Comparison of ENCODE assay signal across 9 mouse cellular contexts in the genomic region with DNA sequence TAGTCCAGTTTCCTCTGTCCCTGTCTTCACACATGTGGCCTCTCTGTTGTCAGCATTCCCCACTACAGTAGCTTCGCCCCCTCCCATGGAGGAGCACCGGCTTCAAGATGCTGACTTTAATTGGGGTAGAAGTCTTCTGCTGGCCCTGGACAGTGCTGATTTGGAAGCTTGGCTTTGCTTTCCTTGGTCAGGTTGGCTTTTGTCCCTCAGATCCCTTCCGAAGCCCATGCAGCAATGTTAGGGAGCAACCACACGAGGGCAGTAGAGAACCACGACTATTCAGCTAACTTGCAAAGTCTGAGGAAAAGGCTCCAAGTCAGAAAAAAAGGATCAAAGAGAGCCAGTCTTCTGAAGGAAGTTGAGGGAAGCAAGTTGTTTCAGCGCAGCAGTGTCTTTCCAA. TPM values are rescaled to one million over a fixed set of nuclear protein-coding genes. Genes with fewer than 3 reads are reported as not detected.
A peak's percentile ranks its signal among the peaks of the same experiment; 100 is the strongest.
DNase-seq lines count a peak whose midpoint lies in the region; ATAC-seq and TF ChIP-seq lines count a peak whose summit lies in the region.
"Had no signal": no experiment of that assay in that cellular context is flagged by ENCODE, and none has a peak within 500 bp of the region (broad histone marks: within the 10 kb centered on the region; RNA-seq: fewer than 3 reads in every experiment).

No protein-coding gene starts in this region.

- H3K27ac ChIP-seq in ES-E14 (ENCODE audit: insufficient read depth, low read depth, low read length, poor library complexity, severe bottlenecking) = no peak overlapping the region
- H3K27ac ChIP-seq in bone marrow macrophage, adult 2 months (ENCODE audit: insufficient read depth, low read depth, low read length) = no peak overlapping the region
- H3K27ac ChIP-seq in embryonic fibroblast, embryonic 13.5 days (ENCODE audit: insufficient read depth, low read length) = peak overlapping the region; percentile 45
- no peak overlapping the region for H3K27ac ChIP-seq in heart, embryonic 16.5 days (ENCODE audit: low read length)
- no peak overlapping the region for H3K27ac ChIP-seq in lung, embryonic 14.5 days (ENCODE audit: low read depth)
- H3K27ac ChIP-seq: midbrain, embryonic 12.5 days had no signal

- in situ Hi-C loops in ES-E14 (cut with MboI; ENCODE audit: low sequenced_read_pairs in 2 of 2, unreplicated experiment in 2 of 2) = no loop called here

- 6% methylated on average over 6 of the region's 6 CpGs for WGBS in heart, embryonic 16.5 days
- WGBS in lung, embryonic 14.5 days = 4% methylated on average over 6 of the region's 6 CpGs

- TF ChIP-seq POLR2A in bone marrow macrophage, adult 2 months (IDR thresholded peaks at IDR 0.05; ENCODE audit: borderline replicate concordance, low read depth, low read length) = no peak
- no peak for TF ChIP-seq POLR2A in embryonic fibroblast, embryonic 13.5 days (IDR thresholded peaks at IDR 0.05; ENCODE audit: low read depth, low read length)

- no peak overlapping the region for H3K4me3 ChIP-seq in ES-E14 (ENCODE audit: insufficient read depth in 1 of 2, low read depth in 1 of 2, low read length in 2 of 2, poor library complexity in 1 of 2, severe bottlenecking in 1 of 2)
- no peak overlapping the region for H3K4me3 ChIP-seq in bone marrow macrophage, adult 2 months (ENCODE audit: insufficient read depth, low read length)
- no peak overlapping the region for H3K4me3 ChIP-seq in embryonic fibroblast, embryonic 13.5 days (ENCODE audit: insufficient read depth, low read length)
- H3K4me3 ChIP-seq in heart, embryonic 16.5 days (ENCODE audit: low read length) = no peak overlapping the region
- no peak overlapping the region for H3K4me3 ChIP-seq in lung, embryonic 14.5 days (ENCODE audit: low read depth, low read length)
- H3K4me3 ChIP-seq: midbrain, embryonic 12.5 days had no signal

- peak; percentile 69 for DNase-seq in ES-E14 (ENCODE audit: low read depth, low spot score)
- peak; percentile 82 to 87 for DNase-seq in kidney, postnatal 4 days
- peak; percentile 95 for DNase-seq in lung, embryonic 14.5 days
- DNase-seq in ovary, postnatal 36 days (ENCODE audit: low spot score) = peak; percentile 59
- peak; percentile 51 for DNase-seq in urinary bladder, postnatal 10 days (ENCODE audit: low spot score)

- H3K36me3 ChIP-seq in ES-E14 (ENCODE audit: control insufficient read depth, insufficient read depth, low read length, poor library complexity, severe bottlenecking) = peaks cover 3% of the 10 kb centered on the region; the same call in 1 of the 2 replicates
- H3K36me3 ChIP-seq in heart, embryonic 16.5 days (ENCODE audit: control insufficient read depth, insufficient read depth) = 0 out of 2 replicates have a peak, but pooled peaks cover 2% of the 10 kb centered on the region
- peaks cover 19% of the 10 kb centered on the region; the same call in 1 of the 2 replicates for H3K36me3 ChIP-seq in lung, embryonic 14.5 days (ENCODE audit: insufficient read depth)

- H3K27me3 ChIP-seq in heart, embryonic 16.5 days (ENCODE audit: control insufficient read depth, insufficient read depth, low read length) = no peaks in the 10 kb centered on the region
- no peaks in the 10 kb centered on the region for H3K27me3 ChIP-seq in lung, embryonic 14.5 days (ENCODE audit: insufficient read depth, low read length)
- H3K27me3 ChIP-seq: midbrain, embryonic 12.5 days had no signal

- no peak overlapping the region for H3K4me2 ChIP-seq in heart, embryonic 16.5 days (ENCODE audit: low read depth, low read length)
- H3K4me2 ChIP-seq in lung, embryonic 14.5 days = no peak overlapping the region
- H3K4me2 ChIP-seq: midbrain, embryonic 12.5 days had no signal

- H3K4me1 ChIP-seq in ES-E14 (ENCODE audit: control insufficient read depth in 2 of 2, insufficient read depth in 2 of 2, low read length in 2 of 2, poor library complexity in 1 of 2) = peaks cover 3 to 25% of the 10 kb centered on the region in 2 experiments; a peak in 2 of 4 replicates
- peaks cover 32% of the 10 kb centered on the region for H3K4me1 ChIP-seq in bone marrow macrophage, adult 2 months (ENCODE audit: control insufficient read depth, insufficient read depth, low read length)
- H3K4me1 ChIP-seq in embryonic fibroblast, embryonic 13.5 days (ENCODE audit: control insufficient read depth, insufficient read depth, low read length) = peaks cover 17% of the 10 kb centered on the region
- peaks cover 33% of the 10 kb centered on the region for H3K4me1 ChIP-seq in heart, embryonic 16.5 days (ENCODE audit: control insufficient read depth, insufficient read depth, low read length)
- H3K4me1 ChIP-seq in lung, embryonic 14.5 days (ENCODE audit: insufficient read depth) = no peaks in the 10 kb centered on the region

- H3K9me3 ChIP-seq in ES-E14 (ENCODE audit: control insufficient read depth, insufficient read depth, low read depth, low read length) = no peaks in the 10 kb centered on the region
- H3K9me3 ChIP-seq in heart, embryonic 16.5 days (replicated peaks; ENCODE audit: control insufficient read depth, low read length) = no peaks in the 10 kb centered on the region
- no peaks in the 10 kb centered on the region for H3K9me3 ChIP-seq in lung, embryonic 14.5 days (ENCODE audit: low read depth, low read length)
- H3K9me3 ChIP-seq: midbrain, embryonic 12.5 days had no signal

- ATAC-seq in heart, embryonic 16.5 days (replicated peaks; ENCODE audit: extremely low read depth, insufficient read depth, low FRiP score) = no peak; the same call in 1 of the 2 replicates
- peak; percentile 48 for ATAC-seq in lung, embryonic 14.5 days (ENCODE audit: insufficient read depth)

- no peak overlapping the region for H3K9ac ChIP-seq in ES-E14 (ENCODE audit: insufficient read depth, low read depth, low read length, poor library complexity, severe bottlenecking)
- peak overlapping the region; percentile 32 for H3K9ac ChIP-seq in heart, embryonic 16.5 days (ENCODE audit: low read length)
- H3K9ac ChIP-seq in lung, embryonic 14.5 days = no peak overlapping the region
- H3K9ac ChIP-seq: midbrain, embryonic 12.5 days had no signal

- TF ChIP-seq CTCF in bone marrow macrophage, adult 2 months (IDR thresholded peaks at IDR 0.05; ENCODE audit: low read depth, low read length) = peak; percentile 74
- TF ChIP-seq CTCF in embryonic fibroblast, embryonic 13.5 days (IDR thresholded peaks at IDR 0.05; ENCODE audit: borderline replicate concordance, insufficient read depth, low read length) = peak; percentile 69; the same call in 1 of the 2 replicates
- peak; percentile 96 for TF ChIP-seq CTCF in lung, embryonic 14.5 days (IDR thresholded peaks at IDR 0.05; ENCODE audit: low read depth)

TF ChIP-seq in ES-E14, 5 proteins besides CTCF, POLR2A, EP300 and RAD21:
- TF ChIP-seq HCFC1 (IDR thresholded peaks at IDR 0.05; ENCODE audit: borderline replicate concordance, insufficient read depth, low read length) (no peak), ZNF384 (IDR thresholded peaks at IDR 0.05; ENCODE audit: low read depth, low read length) (peak; percentile 53; the same call in 1 of the 2 replicates), CHD2 (IDR thresholded peaks at IDR 0.05; ENCODE audit: low read depth, low read length) (no peak), ZC3H11A (IDR thresholded peaks at IDR 0.05; ENCODE audit: borderline replicate concordance, low read depth, low read length) (no peak), MAFK (IDR thresholded peaks at IDR 0.05; ENCODE audit: insufficient read depth, low read depth, low read length) (no peak)
TF ChIP-seq in ES-E14: peak in this region for 1.

RNA-seq across cellular contexts. Expression of a gene that starts 33.2 kb away (rescaled TPM):
- total RNA-seq in ES-E14 (2012; rRNA removed) = 170 and 172 TPM in 2 replicates
- 131 and 193 TPM in 2 replicates for polyA plus RNA-seq in bone marrow macrophage, adult 2 months (2012; ENCODE audit: insufficient read depth, insufficient read length, missing spikeins)
- polyA plus RNA-seq in embryonic fibroblast, embryonic 13.5 days (2011; ENCODE audit: insufficient read length, low read depth, missing spikeins) = 165 and 191 TPM in 2 replicates
- polyA plus RNA-seq in heart, embryonic 16.5 days (2015; fragmentation: Nextera tagmentation; extraction: Ambion mirVana) = 382 and 409 TPM in 2 replicates
- 272 and 281 TPM in 2 replicates for polyA plus RNA-seq in lung, embryonic 14.5 days (2014; fragmentation: Nextera tagmentation; extraction: Ambion mirVana)

RNA-seq across cellular contexts. Expression of a gene that starts 35.9 kb away (rescaled TPM):
- total RNA-seq in ES-E14 (2012; rRNA removed) = 22.4 and 24.8 TPM in 2 replicates
- 16.2 and 17.9 TPM in 2 replicates for polyA plus RNA-seq in bone marrow macrophage, adult 2 months (2012; ENCODE audit: insufficient read depth, insufficient read length, missing spikeins)
- 15.0 and 16.3 TPM in 2 replicates for polyA plus RNA-seq in embryonic fibroblast, embryonic 13.5 days (2011; ENCODE audit: insufficient read length, low read depth, missing spikeins)
- polyA plus RNA-seq in heart, embryonic 16.5 days (2015; fragmentation: Nextera tagmentation; extraction: Ambion mirVana) = 18.6 and 20.2 TPM in 2 replicates
- polyA plus RNA-seq in lung, embryonic 14.5 days (2014; fragmentation: Nextera tagmentation; extraction: Ambion mirVana) = 19.1 and 20.5 TPM in 2 replicates

RNA-seq across cellular contexts. Expression of a gene that starts 36.7 kb away (rescaled TPM):
- total RNA-seq in ES-E14 (2012; rRNA removed) = 26.5 and 30.2 TPM in 2 replicates
- polyA plus RNA-seq in bone marrow macrophage, adult 2 months (2012; ENCODE audit: insufficient read depth, insufficient read length, missing spikeins) = 37.2 and 44.5 TPM in 2 replicates
- polyA plus RNA-seq in embryonic fibroblast, embryonic 13.5 days (2011; ENCODE audit: insufficient read length, low read depth, missing spikeins) = 41.8 and 48.9 TPM in 2 replicates
- polyA plus RNA-seq in heart, embryonic 16.5 days (2015; fragmentation: Nextera tagmentation; extraction: Ambion mirVana) = 18.9 and 20.0 TPM in 2 replicates
- 29.3 and 36.5 TPM in 2 replicates for polyA plus RNA-seq in lung, embryonic 14.5 days (2014; fragmentation: Nextera tagmentation; extraction: Ambion mirVana)
